Mouse (Mus musculus) midbrain, embryonic 13.5 days (tissue): ENCODE measurements around the gene Rpl37a. TPM values are rescaled to one million over a fixed set of nuclear protein-coding genes. Genes with fewer than 3 reads are reported as not detected.
A peak's percentile ranks its signal among the peaks of the same experiment; 100 is the strongest.

Experiments
- ATAC-seq: fragments of 200-750 bp; cut with Nextera tagmentation; 2 replicates; pipeline ENCODE4 v1.8.0; 2017; ENCODE audit warnings: mild to moderate bottlenecking, moderate TSS enrichment, moderate library complexity
- H3K27ac ChIP-seq: fragments of 300-500 bp; sonication (generic); 2 replicates; pipeline ENCODE4 v1.5.1; 2015; ENCODE audit warnings: inconsistent platforms, mild to moderate bottlenecking, moderate library complexity
- H3K27me3 ChIP-seq: fragments of 300-500 bp; sonication (generic); 2 replicates; pipeline ENCODE4 v1.6.1; 2015; ENCODE audit warnings: mild to moderate bottlenecking, inconsistent platforms
- H3K36me3 ChIP-seq: fragments of 300-500 bp; sonication (generic); 2 replicates; pipeline ENCODE4 v1.6.1; 2015; ENCODE audit warnings: mild to moderate bottlenecking, inconsistent platforms
- H3K4me1 ChIP-seq: fragments of 300-500 bp; sonication (generic); replicated peaks from 2 replicates; pipeline ENCODE4 v1.6.1; 2015; ENCODE audit warnings: inconsistent platforms
- H3K4me2 ChIP-seq: fragments of 300-500 bp; sonication (generic); replicated peaks from 2 replicates; pipeline ENCODE4 v1.6.1; 2015; ENCODE audit warnings: moderate library complexity, mild to moderate bottlenecking, inconsistent platforms
- H3K4me3 ChIP-seq: fragments of 300-500 bp; sonication (generic); replicated peaks from 2 replicates; pipeline ENCODE4 v1.5.1; 2015; ENCODE audit warnings: mild to moderate bottlenecking, inconsistent platforms
- H3K9ac ChIP-seq: fragments of 300-500 bp; sonication (generic); replicated peaks from 2 replicates; pipeline ENCODE4 v1.6.1; 2015; ENCODE audit warnings: mild to moderate bottlenecking, inconsistent platforms
- H3K9me3 ChIP-seq: fragments of 300-500 bp; sonication (generic); 2 replicates; pipeline ENCODE4 v1.6.1; 2016; ENCODE audit warnings: mild to moderate bottlenecking, inconsistent platforms
- WGBS: fragments of 180-500 bp; shearing (Covaris S2); methylation state at CpG from one replicate; pipeline ENCODE4 v1.1.7; 2015; 5-methylcytosine and 5-hydroxymethylcytosine counted together
- polyA plus RNA-seq: library from polyadenylated mRNA; unstranded; fragments of >200 nt; fragmentation: Nextera tagmentation; extraction: Ambion mirVana; gene quantifications from 2 replicates; pipeline ENCODE4 v1.2.1, GENCODE M21; 2015

Rpl37a gene
- 1,218 and 1,294 TPM in 2 replicates for polyA plus RNA-seq

DNA sequence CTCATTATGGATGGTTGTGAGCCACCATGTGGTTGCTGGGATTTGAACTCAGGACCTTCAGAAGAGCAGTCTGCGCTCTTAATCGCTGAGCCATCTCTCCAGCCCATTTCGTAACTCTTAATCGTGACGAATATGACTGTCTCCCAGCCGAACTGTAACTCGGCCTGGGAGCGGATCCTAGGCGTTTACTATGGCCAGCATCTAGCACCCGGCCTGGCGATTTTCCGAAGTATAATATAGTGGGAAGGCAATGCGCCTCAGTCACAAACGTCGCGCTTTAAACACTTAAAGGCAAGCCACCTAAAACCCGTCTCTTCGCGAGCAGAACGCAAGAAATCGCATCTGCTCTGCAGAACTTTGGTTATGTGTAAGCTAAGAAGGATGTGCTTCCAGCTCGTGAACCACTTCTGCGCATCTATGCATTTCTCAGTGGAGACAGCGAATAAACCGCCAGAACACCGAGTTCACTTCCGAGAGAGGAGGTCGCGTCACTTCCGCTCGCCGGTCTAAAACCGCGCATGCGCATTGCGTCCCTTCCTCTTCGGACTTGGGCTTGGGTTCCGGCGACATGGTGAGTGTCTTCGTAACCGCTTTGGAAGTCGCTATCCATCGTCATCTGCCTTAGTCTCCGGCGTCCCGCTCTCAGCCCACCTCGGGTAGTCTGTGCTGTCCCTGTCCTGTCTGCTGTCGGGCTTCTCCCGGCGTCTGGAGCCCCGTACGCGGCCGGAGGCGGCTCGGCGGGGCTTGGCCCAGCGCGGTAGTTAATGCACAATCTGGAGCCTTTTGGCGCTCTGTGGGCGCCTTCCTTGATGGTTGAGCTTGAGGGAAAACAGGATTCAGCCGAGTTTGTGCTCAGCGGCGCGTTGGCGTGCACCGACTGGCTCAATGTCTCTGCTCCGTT lies at the start of gene Rpl37a:
Gene Rpl37a, plus strand, starts transcription at position 538 of the 901 bp plus-strand sequence.
- Histone ChIP-seq H3K4me2 (peak within 1 kb of the TSS; percentile 87), H3K27ac (peak within 1 kb of the TSS; percentile 87), H3K4me1 (peaks cover 23% of the 10 kb centered on the region), H3K9me3 (no peaks in the 10 kb centered on the region), H3K36me3 (peaks cover 30% of the 10 kb centered on the region), H3K9ac (peak within 1 kb of the TSS; percentile 89), H3K27me3 (no peaks in the 10 kb centered on the region), H3K4me3 (peak within 1 kb of the TSS; percentile 60)
- peak; percentile 94 for ATAC-seq
- 3% methylated on average over 68 of the region's 68 CpGs for WGBS

DNA sequence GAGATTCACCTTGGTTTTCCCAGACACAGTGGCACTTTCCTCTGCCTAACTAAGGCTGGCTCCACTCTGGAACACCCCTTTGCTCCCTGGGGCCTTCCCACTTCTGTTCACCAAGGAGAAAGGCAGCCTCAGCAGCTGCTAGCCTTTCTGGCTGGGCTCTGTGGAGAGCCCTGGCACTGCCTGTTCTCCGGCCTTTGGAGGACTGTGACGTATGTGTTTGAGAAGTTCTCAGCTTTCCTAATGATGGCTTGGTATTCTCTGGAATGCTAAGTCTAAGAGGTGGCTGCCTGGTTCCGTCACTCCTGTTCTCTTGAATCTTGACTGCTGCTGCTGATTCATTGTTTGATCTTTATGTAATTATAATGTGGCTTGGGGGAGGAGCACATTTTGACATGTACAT lies 38.0 kb upstream of the Rpl37a start:
- H3K36me3 ChIP-seq: no peaks in the 10 kb centered on the region
- no peaks in the 10 kb centered on the region for H3K27me3 ChIP-seq
- no peak overlapping the region for H3K27ac ChIP-seq
- H3K4me1 ChIP-seq: no peaks in the 10 kb centered on the region
- 51% methylated on average over 3 of the region's 3 CpGs for WGBS
- no peak overlapping the region for H3K4me3 ChIP-seq
- H3K4me2 ChIP-seq: no peak overlapping the region
- H3K9ac ChIP-seq: no peak overlapping the region
- no peak for ATAC-seq
- no peaks in the 10 kb centered on the region for H3K9me3 ChIP-seq

DNA sequence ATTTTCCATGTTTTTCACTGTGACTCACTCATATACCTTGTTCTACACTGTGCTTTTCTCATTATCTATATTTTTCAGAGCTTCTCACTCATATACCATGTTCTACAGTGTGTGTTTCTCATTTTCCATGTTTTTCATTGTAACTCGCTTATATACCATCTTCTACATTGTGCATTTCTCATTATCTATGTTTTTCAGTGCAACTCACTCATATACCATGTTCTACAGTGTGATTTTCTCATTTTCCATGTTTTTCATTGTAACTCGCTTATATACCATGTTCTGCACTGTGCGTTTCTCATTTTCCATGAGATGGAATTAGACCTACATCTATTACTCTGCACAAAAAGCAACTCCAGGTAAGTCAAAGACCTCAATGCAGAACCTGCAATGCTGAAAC lies 14.8 kb upstream of the Rpl37a start:
- Histone ChIP-seq H3K4me1 (no peaks in the 10 kb centered on the region), H3K36me3 (no peaks in the 10 kb centered on the region), H3K9ac (no peak overlapping the region), H3K27me3 (no peaks in the 10 kb centered on the region), H3K9me3 (no peaks in the 10 kb centered on the region), H3K4me3 (no peak overlapping the region), H3K27ac (no peak overlapping the region), H3K4me2 (no peak overlapping the region)
- WGBS: 49% methylated on average over 3 of the region's 3 CpGs
- no peak for ATAC-seq

DNA sequence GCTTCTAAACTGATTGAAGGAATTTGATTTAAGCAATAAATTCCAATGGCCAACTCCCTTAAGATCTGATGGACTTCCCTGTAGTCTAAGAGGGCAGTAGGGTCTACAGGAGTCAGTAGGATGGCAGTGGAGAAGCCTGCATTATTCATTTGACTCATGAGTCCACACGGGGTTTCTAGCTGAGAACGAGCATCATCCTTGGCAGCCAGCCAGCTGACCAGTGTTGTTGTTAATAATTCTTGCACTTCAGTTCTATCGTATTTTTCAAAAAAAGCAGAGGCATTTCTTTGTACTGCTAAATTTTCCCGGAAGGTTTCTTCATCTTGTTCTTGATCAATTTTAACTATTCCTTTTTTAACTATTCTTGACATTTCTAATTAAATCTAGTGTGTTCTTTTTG lies 12.4 kb upstream of the Rpl37a start:
- Histone ChIP-seq H3K9me3 (no peaks in the 10 kb centered on the region), H3K36me3 (no peaks in the 10 kb centered on the region), H3K9ac (no peak overlapping the region), H3K27ac (no peak overlapping the region), H3K27me3 (no peaks in the 10 kb centered on the region), H3K4me3 (no peak overlapping the region), H3K4me1 (no peaks in the 10 kb centered on the region), H3K4me2 (no peak overlapping the region)
- 64% methylated on average over 4 of the region's 4 CpGs for WGBS
- ATAC-seq: no peak

DNA sequence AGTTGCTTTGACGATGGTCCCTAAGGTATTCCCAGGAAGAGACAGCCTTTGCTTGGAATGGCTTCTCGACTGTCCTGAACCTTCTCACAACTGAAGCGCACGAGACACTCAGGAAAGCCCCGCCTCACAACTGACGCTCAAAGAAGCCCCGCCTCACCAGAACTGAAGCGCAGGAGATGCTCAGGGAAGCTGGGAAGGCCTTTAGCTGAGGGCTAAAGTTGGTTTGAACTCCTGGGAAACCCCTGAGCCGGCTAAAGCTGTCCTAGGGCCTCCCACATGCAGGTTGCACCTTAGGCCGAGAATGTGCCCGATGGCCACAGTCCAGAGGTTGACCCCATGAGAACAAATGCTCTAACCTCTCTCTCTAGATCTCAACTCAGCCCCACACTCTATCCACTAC lies 10.6 kb upstream of the Rpl37a start, which contains the start of gene Ankar:
Gene Ankar, minus strand, starts transcription at position 101 of the 400 bp plus-strand sequence.
- no peaks in the 10 kb centered on the region for H3K36me3 ChIP-seq
- 84% methylated on average over 11 of the region's 11 CpGs for WGBS
- H3K27me3 ChIP-seq: no peaks in the 10 kb centered on the region
- H3K9ac ChIP-seq: no peak within 1 kb of the TSS
- ATAC-seq: no peak
- H3K9me3 ChIP-seq: no peaks in the 10 kb centered on the region
- H3K4me2 ChIP-seq: no peak within 1 kb of the TSS
- no peak within 1 kb of the TSS for H3K27ac ChIP-seq
- H3K4me1 ChIP-seq: no peaks in the 10 kb centered on the region
- H3K4me3 ChIP-seq: no peak within 1 kb of the TSS

DNA sequence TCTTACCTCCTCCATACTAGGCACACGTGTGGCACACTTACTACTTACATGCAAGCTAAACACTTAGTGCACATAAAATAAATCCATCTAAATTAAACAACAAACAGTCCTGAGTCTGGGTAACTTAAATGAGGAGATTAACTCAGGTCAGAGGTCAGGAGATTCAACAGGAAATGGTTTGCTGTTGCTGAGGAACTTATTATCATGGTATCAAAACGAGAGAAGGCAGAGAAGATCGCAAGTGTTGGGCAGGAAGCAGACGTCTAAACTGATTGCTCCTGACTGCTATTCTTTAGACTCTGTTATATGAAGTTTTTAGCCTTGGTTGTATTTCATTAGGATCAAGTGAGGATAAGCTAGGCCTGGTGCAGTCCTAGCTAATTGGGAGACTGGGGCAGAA lies 3.6 kb upstream of the Rpl37a start:
- peaks cover 7% of the 10 kb centered on the region for H3K4me1 ChIP-seq
- no peak for ATAC-seq
- no peak overlapping the region for H3K4me3 ChIP-seq
- H3K27me3 ChIP-seq: no peaks in the 10 kb centered on the region
- WGBS: 71% methylated on average over 4 of the region's 4 CpGs
- H3K9me3 ChIP-seq: no peaks in the 10 kb centered on the region
- H3K27ac ChIP-seq: no peak overlapping the region
- H3K36me3 ChIP-seq: no peaks in the 10 kb centered on the region
- no peak overlapping the region for H3K9ac ChIP-seq
- H3K4me2 ChIP-seq: no peak overlapping the region

DNA sequence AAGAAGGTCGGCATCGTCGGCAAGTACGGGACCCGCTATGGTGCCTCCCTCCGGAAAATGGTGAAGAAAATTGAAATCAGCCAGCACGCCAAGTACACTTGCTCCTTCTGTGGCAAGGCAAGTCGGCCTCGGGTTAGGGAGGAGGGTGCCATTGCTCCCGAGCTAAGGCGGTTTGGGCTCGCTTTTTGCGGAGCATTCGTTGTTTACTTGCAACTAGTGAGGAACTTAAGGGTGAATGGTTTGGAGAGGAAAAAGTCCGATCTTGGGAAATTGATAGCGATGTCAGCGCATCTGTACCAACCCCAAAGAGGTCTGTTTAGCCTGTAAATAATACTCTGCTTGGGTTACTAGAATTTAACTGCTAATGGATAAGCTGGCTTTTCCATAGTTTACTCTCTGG lies 594 bp downstream of the Rpl37a start:
- peak overlapping the region; percentile 60 for H3K4me3 ChIP-seq
- ATAC-seq: no peak
- peaks cover 30% of the 10 kb centered on the region for H3K36me3 ChIP-seq
- no peaks in the 10 kb centered on the region for H3K9me3 ChIP-seq
- peak overlapping the region; percentile 87 for H3K27ac ChIP-seq
- H3K4me1 ChIP-seq: peaks cover 23% of the 10 kb centered on the region
- peak overlapping the region; percentile 87 for H3K4me2 ChIP-seq
- 2% methylated on average over 17 of the region's 17 CpGs for WGBS
- H3K27me3 ChIP-seq: no peaks in the 10 kb centered on the region
- H3K9ac ChIP-seq: peak overlapping the region; percentile 89

DNA sequence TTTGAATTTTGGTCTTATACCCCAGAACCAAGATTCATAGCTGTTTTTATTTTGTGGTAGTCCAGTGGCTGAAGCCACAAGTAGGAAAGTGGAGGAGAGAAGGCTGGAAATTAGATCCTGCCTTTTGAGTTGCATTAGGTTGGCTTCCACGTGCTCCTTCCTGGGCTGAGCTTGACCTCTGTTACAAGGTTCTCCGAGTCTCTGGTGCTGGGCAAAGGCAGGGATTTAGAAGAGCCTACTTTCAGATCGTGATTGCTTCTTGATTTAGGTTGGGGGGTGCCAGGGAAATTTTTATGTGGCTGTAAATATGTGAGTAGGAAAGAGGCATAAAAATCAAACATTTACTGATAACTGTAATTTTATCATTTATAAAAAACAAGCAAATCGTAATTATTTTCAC lies 3.5 kb downstream of the Rpl37a start:
- Histone ChIP-seq H3K4me2 (no peak overlapping the region), H3K9ac (no peak overlapping the region), H3K27ac (no peak overlapping the region), H3K4me1 (peaks cover 23% of the 10 kb centered on the region), H3K9me3 (no peaks in the 10 kb centered on the region), H3K27me3 (no peaks in the 10 kb centered on the region), H3K36me3 (peaks cover 30% of the 10 kb centered on the region), H3K4me3 (no peak overlapping the region)
- ATAC-seq: no peak
- 70% methylated on average over 4 of the region's 4 CpGs for WGBS

DNA sequence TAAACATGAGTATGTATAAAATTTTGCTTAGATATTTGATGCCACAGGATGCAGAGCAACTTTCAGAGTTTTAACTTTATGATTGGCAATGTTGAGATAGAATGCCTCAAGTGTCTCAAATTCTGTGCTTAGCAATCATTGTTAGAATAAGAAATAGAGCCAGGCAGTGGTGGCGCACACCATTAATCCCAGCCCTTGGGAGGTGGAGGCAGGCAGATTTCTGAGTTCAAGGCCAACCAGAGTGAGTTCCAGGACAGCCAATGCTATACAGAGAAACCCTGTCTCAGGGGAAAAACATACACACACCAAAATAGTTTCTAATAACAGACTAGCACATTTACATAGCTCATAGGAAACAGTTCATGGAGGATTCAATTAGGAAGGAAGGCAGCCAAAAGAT lies 4.0 kb downstream of the Rpl37a start:
- Histone ChIP-seq H3K4me2 (no peak overlapping the region), H3K4me1 (peaks cover 24% of the 10 kb centered on the region), H3K27me3 (no peaks in the 10 kb centered on the region), H3K4me3 (no peak overlapping the region), H3K9me3 (no peaks in the 10 kb centered on the region), H3K27ac (no peak overlapping the region), H3K36me3 (peaks cover 30% of the 10 kb centered on the region), H3K9ac (0 out of 2 replicates have a peak overlapping the region, but pooled peaks have one; percentile 6)
- ATAC-seq: no peak
- WGBS: 92% methylated on average over 1 of the region's 1 CpGs

DNA sequence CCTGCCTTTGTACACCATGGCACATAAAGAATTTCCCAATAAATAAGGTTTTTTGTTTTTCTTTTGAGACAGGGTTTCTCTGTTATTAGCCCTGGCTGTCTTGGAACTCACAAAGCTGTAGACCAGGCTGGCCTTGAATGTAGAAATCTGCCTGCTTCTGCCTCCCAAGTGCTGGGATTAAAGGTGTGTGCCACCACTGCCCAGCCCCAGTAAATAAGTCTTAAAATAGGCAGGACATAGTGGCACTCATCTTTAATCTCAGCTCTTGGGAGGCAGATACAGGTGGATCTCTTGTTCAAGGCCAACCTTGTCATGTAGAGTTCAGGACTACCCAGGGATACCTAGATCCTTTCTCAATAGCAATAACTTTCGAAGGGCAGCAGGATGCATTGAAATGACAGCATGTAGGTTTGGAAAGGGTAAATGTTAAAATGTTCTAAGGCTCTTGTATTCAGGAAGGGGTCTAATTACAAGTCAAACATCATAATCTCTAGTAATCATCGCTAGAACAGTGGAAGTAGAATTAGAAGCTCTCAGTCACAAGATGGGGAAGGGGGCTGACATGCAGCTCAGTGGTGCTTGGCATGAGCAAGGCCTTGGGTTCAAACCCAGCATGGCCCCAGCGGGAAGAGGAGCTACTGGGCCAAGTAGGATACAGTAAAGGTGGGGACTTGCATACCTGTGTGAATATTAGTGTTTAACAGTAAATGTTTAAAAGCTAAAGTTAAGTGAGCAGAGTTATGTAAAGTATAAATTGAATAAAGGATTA lies 4.7 kb downstream of the Rpl37a start:
- peaks cover 30% of the 10 kb centered on the region for H3K4me1 ChIP-seq
- WGBS: 81% methylated on average over 3 of the region's 3 CpGs
- peaks cover 36% of the 10 kb centered on the region for H3K36me3 ChIP-seq
- H3K4me3 ChIP-seq: no peak overlapping the region
- H3K9me3 ChIP-seq: no peaks in the 10 kb centered on the region
- H3K4me2 ChIP-seq: no peak overlapping the region
- H3K27me3 ChIP-seq: no peaks in the 10 kb centered on the region
- H3K9ac ChIP-seq: no peak overlapping the region
- no peak overlapping the region for H3K27ac ChIP-seq
- ATAC-seq: no peak

DNA sequence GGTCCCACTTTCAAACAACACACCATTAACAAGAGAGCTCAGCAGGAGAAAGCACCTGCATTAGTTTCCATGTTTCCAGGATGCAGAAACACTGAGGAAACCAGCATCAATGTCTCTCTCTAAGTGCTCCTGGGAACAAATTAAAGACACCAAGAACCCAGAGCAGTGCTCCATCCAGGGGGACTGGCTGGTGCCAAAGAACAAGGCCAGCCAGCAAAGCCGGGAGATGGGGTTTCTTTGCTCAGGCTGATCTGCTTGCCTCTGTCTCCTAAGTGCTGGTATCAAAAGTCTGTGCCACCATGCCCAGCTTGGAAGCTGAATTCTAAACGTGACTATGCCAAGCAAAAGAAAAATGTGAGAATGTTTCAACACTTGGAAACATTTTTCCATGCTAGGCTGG lies 5.3 kb downstream of the Rpl37a start:
- ATAC-seq: no peak
- H3K27ac ChIP-seq: 0 out of 2 replicates have a peak overlapping the region, but pooled peaks have one; percentile 30
- H3K4me1 ChIP-seq: peaks cover 30% of the 10 kb centered on the region
- H3K36me3 ChIP-seq: peaks cover 40% of the 10 kb centered on the region
- no peaks in the 10 kb centered on the region for H3K27me3 ChIP-seq
- no peak overlapping the region for H3K9ac ChIP-seq
- 59% methylated on average over 2 of the region's 2 CpGs for whole genome bisulfite sequencing
- H3K4me3 ChIP-seq: no peak overlapping the region
- no peaks in the 10 kb centered on the region for H3K9me3 ChIP-seq
- H3K4me2 ChIP-seq: no peak overlapping the region

DNA sequence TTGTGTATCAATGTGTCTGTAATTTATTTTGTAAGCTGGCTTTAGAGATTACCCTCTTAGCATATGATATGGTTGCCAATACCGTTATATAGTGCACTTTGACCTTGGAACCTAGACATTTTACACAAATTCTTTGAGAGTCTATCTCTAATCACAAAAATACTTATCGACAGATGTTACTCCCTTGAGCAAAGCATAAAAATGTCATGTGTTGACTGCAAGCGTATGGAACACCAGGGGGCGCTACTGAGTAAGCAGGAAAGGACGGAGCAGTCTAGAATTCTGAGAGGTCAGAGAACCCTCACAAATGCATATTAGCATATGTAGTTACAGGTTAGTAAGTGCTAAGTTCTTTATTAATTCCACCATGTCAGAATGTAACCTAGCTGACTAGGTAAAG lies 5.8 kb downstream of the Rpl37a start:
- Histone ChIP-seq H3K4me3 (no peak overlapping the region), H3K4me2 (no peak overlapping the region), H3K27me3 (no peaks in the 10 kb centered on the region), H3K9me3 (no peaks in the 10 kb centered on the region), H3K9ac (no peak overlapping the region), H3K27ac (no peak overlapping the region), H3K4me1 (peaks cover 29% of the 10 kb centered on the region), H3K36me3 (peaks cover 40% of the 10 kb centered on the region)
- 10% methylated on average over 5 of the region's 5 CpGs for WGBS
- peak; percentile 44 for ATAC-seq
